Mouse (Mus musculus): Measurements from ENCODE around the gene Shmt2. TPM values are rescaled to one million over a fixed set of nuclear protein-coding genes. Genes with fewer than 3 reads are reported as not detected.

The Shmt2 gene
- polyA plus RNA-seq, 1 experiment from 2014 or later: 143 TPM

GRCm38 (mm10) chr10:127477301-127477700 lies 44.9 kb downstream of the Shmt2 start:
- Histone ChIP-seq H3K36me3 (peaks cover 77% of the 10 kb centered on the region), H3K9me3 (replicated peaks) (no peaks in the 10 kb centered on the region), H3K27ac (no peak overlapping the region), H3K27me3 (ENCODE audit: low read depth, poor library complexity, severe bottlenecking) (no peaks in the 10 kb centered on the region), H3K4me3 (no peak overlapping the region), H3K4me1 (no peaks in the 10 kb centered on the region)
- DNase-seq (ENCODE audit: low spot score): no peak
- WGBS: 86% methylated on average over 7 of the region's 7 CpGs

DNA sequence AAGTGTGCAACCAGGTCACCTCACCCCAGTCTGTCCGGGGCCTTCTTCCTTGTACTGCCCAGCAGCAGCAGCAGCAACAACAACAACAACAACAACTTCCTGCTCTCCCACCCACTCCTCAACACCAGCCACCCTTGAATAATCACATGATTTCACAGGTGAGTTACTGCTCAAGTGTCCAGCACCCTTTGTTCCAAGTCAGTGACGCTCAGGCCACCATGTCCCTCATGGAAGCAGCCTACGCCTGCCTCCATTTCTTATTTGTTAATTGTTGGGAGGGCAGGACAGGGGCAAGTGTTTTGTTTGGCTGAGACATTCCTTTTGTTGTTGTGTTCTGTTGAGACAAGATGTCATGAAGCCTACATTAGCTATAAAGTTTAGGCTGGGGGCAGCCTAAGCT lies 45.7 kb downstream of the Shmt2 start:
- Histone ChIP-seq H3K27ac (no peak overlapping the region), H3K27me3 (ENCODE audit: low read depth, poor library complexity, severe bottlenecking) (no peaks in the 10 kb centered on the region), H3K9me3 (replicated peaks) (no peaks in the 10 kb centered on the region), H3K36me3 (peaks cover 79% of the 10 kb centered on the region), H3K4me1 (peaks cover 4% of the 10 kb centered on the region), H3K4me3 (no peak overlapping the region)
- DNase-seq (ENCODE audit: low spot score): no peak
- WGBS: 90% methylated on average over 3 of the region's 3 CpGs

- 97% methylated on average over 4 of the region's 4 CpGs for WGBS
- Histone ChIP-seq H3K4me3 (no peak overlapping the region), H3K27me3 (ENCODE audit: low read depth, poor library complexity, severe bottlenecking) (no peaks in the 10 kb centered on the region), H3K36me3 (peaks cover 72% of the 10 kb centered on the region), H3K4me1 (peaks cover 13% of the 10 kb centered on the region), H3K9me3 (replicated peaks) (no peaks in the 10 kb centered on the region), H3K27ac (no peak overlapping the region)
- no peak for DNase-seq (ENCODE audit: low spot score)
Observed at GRCm38 (mm10) chr10:127475175-127475574, 47.1 kb downstream of the Shmt2 start.

GRCm38 (mm10) chr10:127472722-127473121 lies 49.5 kb downstream of the Shmt2 start:
- DNase-seq (ENCODE audit: low spot score): no peak
- Histone ChIP-seq H3K27me3 (ENCODE audit: low read depth, poor library complexity, severe bottlenecking) (no peaks in the 10 kb centered on the region), H3K9me3 (replicated peaks) (no peaks in the 10 kb centered on the region), H3K36me3 (peaks cover 74% of the 10 kb centered on the region), H3K27ac (no peak overlapping the region), H3K4me1 (peaks cover 13% of the 10 kb centered on the region), H3K4me3 (no peak overlapping the region)
- 82% methylated on average over 9 of the region's 9 CpGs for WGBS

GRCm38 (mm10) chr10:127471281-127471988 lies 50.8 kb downstream of the Shmt2 start:
- Histone ChIP-seq H3K9me3 (replicated peaks) (no peaks in the 10 kb centered on the region), H3K36me3 (peaks cover 70% of the 10 kb centered on the region), H3K27ac (no peak overlapping the region; the same call in 1 of the 2 replicates), H3K4me1 (peaks cover 13% of the 10 kb centered on the region), H3K27me3 (ENCODE audit: low read depth, poor library complexity, severe bottlenecking) (no peaks in the 10 kb centered on the region), H3K4me3 (no peak overlapping the region)
- WGBS: 71% methylated on average over 15 of the region's 15 CpGs
- no peak for DNase-seq (ENCODE audit: low spot score)

Other genes starting within 250 kb of the Shmt2 start
- 16.7 and 18.8 TPM in 2 replicates for gene Mbd6, start 233.4 kb downstream of the Shmt2 start, polyA plus RNA-seq (2016; fragmentation: Nextera tagmentation; extraction: Ambion mirVana)
- 170 and 205 TPM in 2 replicates for gene Mars, start 210.7 kb downstream of the Shmt2 start, polyA plus RNA-seq (2016; fragmentation: Nextera tagmentation; extraction: Ambion mirVana)
- gene Arhgap9, start 200.5 kb downstream of the Shmt2 start, polyA plus RNA-seq (2016; fragmentation: Nextera tagmentation; extraction: Ambion mirVana): 5.5 and 5.9 TPM in 2 replicates
- 10.9 and 11.7 TPM in 2 replicates for gene Gli1, start 180.5 kb downstream of the Shmt2 start, polyA plus RNA-seq (2016; fragmentation: Nextera tagmentation; extraction: Ambion mirVana)
- 0.13 TPM in 1 of 2 replicates, not detected in the other for gene Inhbe, start 168.0 kb downstream of the Shmt2 start, polyA plus RNA-seq (2016; fragmentation: Nextera tagmentation; extraction: Ambion mirVana)
- 0.10 and 0.23 TPM in 2 replicates for gene Inhbc, start 152.0 kb downstream of the Shmt2 start, polyA plus RNA-seq (2016; fragmentation: Nextera tagmentation; extraction: Ambion mirVana)
- gene R3hdm2, start 142.1 kb downstream of the Shmt2 start, polyA plus RNA-seq (2016; fragmentation: Nextera tagmentation; extraction: Ambion mirVana): 35.0 and 39.5 TPM in 2 replicates
- 0.40 and 0.76 TPM in 2 replicates for gene Stac3, start 20.8 kb downstream of the Shmt2 start, polyA plus RNA-seq (2016; fragmentation: Nextera tagmentation; extraction: Ambion mirVana)
- 1.4 and 3.4 TPM in 2 replicates for gene Ndufa4l2, start 7.5 kb downstream of the Shmt2 start, polyA plus RNA-seq (2016; fragmentation: Nextera tagmentation; extraction: Ambion mirVana)
- 0.54 and 1.0 TPM in 2 replicates for gene Nxph4, start 12.1 kb upstream of the Shmt2 start, polyA plus RNA-seq (2016; fragmentation: Nextera tagmentation; extraction: Ambion mirVana)
- gene Lrp1, start 98.7 kb upstream of the Shmt2 start, polyA plus RNA-seq (2016; fragmentation: Nextera tagmentation; extraction: Ambion mirVana): 48.6 and 67.8 TPM in 2 replicates
- 8.4 and 9.7 TPM in 2 replicates for gene Stat6, start 120.5 kb upstream of the Shmt2 start, polyA plus RNA-seq (2016; fragmentation: Nextera tagmentation; extraction: Ambion mirVana)
- 11.9 and 12.3 TPM in 2 replicates for gene Nemp1, start 144.5 kb upstream of the Shmt2 start, polyA plus RNA-seq (2016; fragmentation: Nextera tagmentation; extraction: Ambion mirVana)
- 13.1 and 17.4 TPM in 2 replicates for gene Nab2, start 146.1 kb upstream of the Shmt2 start, polyA plus RNA-seq (2016; fragmentation: Nextera tagmentation; extraction: Ambion mirVana)
- gene Myo1a, start 182.7 kb upstream of the Shmt2 start, polyA plus RNA-seq (2016; fragmentation: Nextera tagmentation; extraction: Ambion mirVana): 0.49 and 0.78 TPM in 2 replicates
- 2.1 and 2.8 TPM in 2 replicates for gene Tac2, start 202.0 kb upstream of the Shmt2 start, polyA plus RNA-seq (2016; fragmentation: Nextera tagmentation; extraction: Ambion mirVana)
- 5.1 and 5.5 TPM in 2 replicates for gene Zbtb39, start 217.1 kb upstream of the Shmt2 start, polyA plus RNA-seq (2016; fragmentation: Nextera tagmentation; extraction: Ambion mirVana)
- gene Gpr182, start 229.3 kb upstream of the Shmt2 start, polyA plus RNA-seq (2016; fragmentation: Nextera tagmentation; extraction: Ambion mirVana): 0.50 and 0.51 TPM in 2 replicates
- not detected in 2 replicates for gene Rdh1, start 237.3 kb upstream of the Shmt2 start, polyA plus RNA-seq (2016; fragmentation: Nextera tagmentation; extraction: Ambion mirVana)
- not detected in 2 replicates for gene Rdh16f1, start 237.3 kb upstream of the Shmt2 start, polyA plus RNA-seq (2016; fragmentation: Nextera tagmentation; extraction: Ambion mirVana)